Mouse (Mus musculus) neural tube, embryonic 11.5 days (tissue): Measurements from ENCODE around the gene Bcl2. TPM values are rescaled to one million over a fixed set of nuclear protein-coding genes. Genes with fewer than 3 reads are reported as not detected.

ENCODE experiments used
- ATAC-seq: fragments of 200-750 bp; cut with Nextera tagmentation; 2 replicates; pipeline ENCODE4 v1.8.0; 2017; ENCODE audit warnings: moderate number of reproducible peaks, mild to moderate bottlenecking, moderate TSS enrichment, moderate library complexity; ENCODE audit not compliant: insufficient read depth, low FRiP score, low TSS enrichment
- DNase-seq: peaks from one replicate; pipeline ENCODE4 v3.0.0-alpha.2; 2015; ENCODE audit warnings: low spot score
- H3K27ac ChIP-seq: fragments of 300-500 bp; sonication (generic); 2 replicates; pipeline ENCODE4 v1.5.1; 2014; ENCODE audit warnings: low read depth, mild to moderate bottlenecking, low read length
- H3K27me3 ChIP-seq: fragments of 300-500 bp; sonication (generic); 2 replicates; pipeline ENCODE4 v1.6.1; 2014; ENCODE audit warnings: mild to moderate bottlenecking, low read length, mixed read lengths; ENCODE audit not compliant: control insufficient read depth, insufficient read depth
- H3K36me3 ChIP-seq: fragments of 300-500 bp; sonication (generic); 2 replicates; pipeline ENCODE4 v1.6.1; 2014; ENCODE audit warnings: mild to moderate bottlenecking, low read length, moderate library complexity, mixed read lengths; ENCODE audit not compliant: control insufficient read depth, insufficient read depth
- H3K4me1 ChIP-seq: fragments of 300-500 bp; sonication (generic); 2 replicates; pipeline ENCODE4 v1.6.1; 2014; ENCODE audit warnings: low read length, mixed read lengths; ENCODE audit not compliant: control insufficient read depth, insufficient read depth
- H3K4me2 ChIP-seq: fragments of 300-500 bp; sonication (generic); 2 replicates; pipeline ENCODE4 v1.6.1; 2014; ENCODE audit warnings: low read depth, mild to moderate bottlenecking, moderate library complexity
- H3K4me3 ChIP-seq: fragments of 300-500 bp; sonication (generic); 2 replicates; pipeline ENCODE4 v1.5.1; 2014; ENCODE audit warnings: low read depth, low read length
- H3K9ac ChIP-seq: fragments of 300-500 bp; sonication (generic); 2 replicates; pipeline ENCODE4 v1.6.1; 2014; ENCODE audit warnings: mild to moderate bottlenecking, low read length
- H3K9me3 ChIP-seq: fragments of 300-500 bp; sonication (generic); 2 replicates; pipeline ENCODE4 v1.6.1; 2016; ENCODE audit warnings: low read length; ENCODE audit not compliant: control insufficient read depth
- WGBS: fragments of 180-500 bp; shearing (Covaris S2); extraction: QIAGEN DNeasy Blood & Tissue Kit; methylation state at CpG from one replicate; pipeline ENCODE4 v1.1.7; 2014; 5-methylcytosine and 5-hydroxymethylcytosine counted together
- polyA plus RNA-seq: library from polyadenylated mRNA; unstranded; fragments of >200 nt; fragmentation: Nextera tagmentation; extraction: Ambion mirVana; gene quantifications from 2 replicates; pipeline ENCODE4 v1.2.1, GENCODE M21; 2014

The Bcl2 gene
- polyA plus RNA-seq, 1 experiment from 2014 or later = 5.5 TPM

- Histone ChIP-seq H3K4me3 (no peak overlapping the region), H3K27me3 (no peaks in the 10 kb centered on the region), H3K4me1 (no peaks in the 10 kb centered on the region), H3K27ac (no peak overlapping the region), H3K4me2 (no peak overlapping the region), H3K9me3 (no peaks in the 10 kb centered on the region), H3K9ac (no peak overlapping the region), H3K36me3 (no peaks in the 10 kb centered on the region)
- ATAC-seq (no peak), DNase-seq (no peak)
- 81% methylated on average over 5 of the region's 5 CpGs for WGBS
These were observed 116.3 kb downstream of the Bcl2 start for GRCm38 (mm10) chr1:106597575-106598291.

- H3K27ac ChIP-seq = no peak overlapping the region
- no peaks in the 10 kb centered on the region for H3K27me3 ChIP-seq
- H3K4me3 ChIP-seq = no peak overlapping the region
- WGBS = 89% methylated on average over 1 of the region's 1 CpGs
- no peak overlapping the region for H3K4me2 ChIP-seq
- no peak for ATAC-seq
- H3K36me3 ChIP-seq = no peaks in the 10 kb centered on the region
- H3K9ac ChIP-seq = no peak overlapping the region
- no peaks in the 10 kb centered on the region for H3K9me3 ChIP-seq
- no peaks in the 10 kb centered on the region for H3K4me1 ChIP-seq
- DNase-seq = no peak
These were observed 117.7 kb downstream of the Bcl2 start for GRCm38 (mm10) chr1:106596380-106596779.

GRCm38 (mm10) chr1:106595286-106595885 is 118.7 kb downstream of the Bcl2 start:
- H3K27me3 ChIP-seq = no peaks in the 10 kb centered on the region
- no peaks in the 10 kb centered on the region for H3K4me1 ChIP-seq
- ATAC-seq (no peak), DNase-seq (no peak)
- H3K9me3 ChIP-seq = no peaks in the 10 kb centered on the region
- H3K27ac ChIP-seq = no peak overlapping the region
- H3K4me3 ChIP-seq = no peak overlapping the region
- no peak overlapping the region for H3K9ac ChIP-seq
- H3K36me3 ChIP-seq = no peaks in the 10 kb centered on the region
- WGBS = 92% methylated on average over 6 of the region's 6 CpGs
- H3K4me2 ChIP-seq = no peak overlapping the region

GRCm38 (mm10) chr1:106591180-106591774 is 122.8 kb downstream of the Bcl2 start:
- Histone ChIP-seq H3K36me3 (no peaks in the 10 kb centered on the region), H3K9me3 (no peaks in the 10 kb centered on the region), H3K4me1 (no peaks in the 10 kb centered on the region), H3K9ac (no peak overlapping the region), H3K27ac (no peak overlapping the region), H3K4me2 (no peak overlapping the region), H3K27me3 (no peaks in the 10 kb centered on the region), H3K4me3 (no peak overlapping the region)
- 43% methylated on average over 2 of the region's 2 CpGs for WGBS
- DNase-seq = no peak
- ATAC-seq = no peak

GRCm38 (mm10) chr1:106589141-106589540 is 124.9 kb downstream of the Bcl2 start:
- no peaks in the 10 kb centered on the region for H3K4me1 ChIP-seq
- H3K4me2 ChIP-seq = no peak overlapping the region
- DNase-seq (no peak), ATAC-seq (no peak)
- no peak overlapping the region for H3K4me3 ChIP-seq
- no peaks in the 10 kb centered on the region for H3K27me3 ChIP-seq
- no peak overlapping the region for H3K27ac ChIP-seq
- H3K9me3 ChIP-seq = no peaks in the 10 kb centered on the region
- H3K36me3 ChIP-seq = no peaks in the 10 kb centered on the region
- WGBS = 81% methylated on average over 2 of the region's 2 CpGs
- no peak overlapping the region for H3K9ac ChIP-seq

- H3K4me2 ChIP-seq = no peak overlapping the region
- H3K27ac ChIP-seq = no peak overlapping the region
- no peaks in the 10 kb centered on the region for H3K9me3 ChIP-seq
- no peak for DNase-seq
- no peaks in the 10 kb centered on the region for H3K27me3 ChIP-seq
- H3K9ac ChIP-seq = no peak overlapping the region
- no peaks in the 10 kb centered on the region for H3K36me3 ChIP-seq
- no peaks in the 10 kb centered on the region for H3K4me1 ChIP-seq
- WGBS = 90% methylated on average over 4 of the region's 4 CpGs
- no peak overlapping the region for H3K4me3 ChIP-seq
- ATAC-seq = no peak
These were observed 126.1 kb downstream of the Bcl2 start for GRCm38 (mm10) chr1:106587866-106588470.

GRCm38 (mm10) chr1:106586761-106587160 is 127.3 kb downstream of the Bcl2 start:
- DNase-seq = no peak

GRCm38 (mm10) chr1:106585349-106585748 is 128.7 kb downstream of the Bcl2 start:
- no peaks in the 10 kb centered on the region for H3K4me1 ChIP-seq
- DNase-seq = no peak
- no peak for ATAC-seq
- no peak overlapping the region for H3K4me2 ChIP-seq
- H3K4me3 ChIP-seq = no peak overlapping the region
- no peak overlapping the region for H3K9ac ChIP-seq
- H3K9me3 ChIP-seq = no peaks in the 10 kb centered on the region
- H3K36me3 ChIP-seq = no peaks in the 10 kb centered on the region
- H3K27me3 ChIP-seq = no peaks in the 10 kb centered on the region
- no peak overlapping the region for H3K27ac ChIP-seq

More at GRCm38 (mm10) chr1:106586761-106587160, 127.3 kb downstream of the Bcl2 start:
- no peak overlapping the region for H3K27ac ChIP-seq
- no peak overlapping the region for H3K4me2 ChIP-seq
- WGBS = 38% methylated on average over 6 of the region's 6 CpGs
- no peak for ATAC-seq
- no peaks in the 10 kb centered on the region for H3K4me1 ChIP-seq
- no peak overlapping the region for H3K9ac ChIP-seq
- no peak overlapping the region for H3K4me3 ChIP-seq
- H3K27me3 ChIP-seq = no peaks in the 10 kb centered on the region
- no peaks in the 10 kb centered on the region for H3K36me3 ChIP-seq
- no peaks in the 10 kb centered on the region for H3K9me3 ChIP-seq
